Mouse (Mus musculus): ENCODE data around the gene Neu2. TPM values are rescaled to one million over a fixed set of nuclear protein-coding genes. Genes with fewer than 3 reads are reported as not detected.

The Neu2 gene
- polyA plus RNA-seq, 1 experiment from 2014 or later, result 0.13 TPM

GRCm38 (mm10) chr1:87553586-87553985 is 43.9 kb downstream of the Neu2 start:
- Histone ChIP-seq H3K9ac (replicated peaks; ENCODE audit: low read length) (no peak overlapping the region), H3K4me1 (ENCODE audit: control insufficient read depth, insufficient read depth, low read length) (no peaks in the 10 kb centered on the region), H3K36me3 (ENCODE audit: control insufficient read depth, insufficient read depth, low read length) (no peaks in the 10 kb centered on the region), H3K4me3 (replicated peaks; ENCODE audit: low read depth, low read length) (no peak overlapping the region), H3K27me3 (ENCODE audit: control insufficient read depth, insufficient read depth, low read length) (no peaks in the 10 kb centered on the region), H3K4me2 (ENCODE audit: low read length) (no peak overlapping the region), H3K9me3 (ENCODE audit: control insufficient read depth, low read length) (no peaks in the 10 kb centered on the region), H3K27ac (replicated peaks; ENCODE audit: low read depth, low read length) (no peak overlapping the region)
- DNase-seq (no peak), ATAC-seq (ENCODE audit: low FRiP score, low TSS enrichment) (no peak)
- WGBS, result 72% methylated on average over 1 of the region's 1 CpGs

DNA sequence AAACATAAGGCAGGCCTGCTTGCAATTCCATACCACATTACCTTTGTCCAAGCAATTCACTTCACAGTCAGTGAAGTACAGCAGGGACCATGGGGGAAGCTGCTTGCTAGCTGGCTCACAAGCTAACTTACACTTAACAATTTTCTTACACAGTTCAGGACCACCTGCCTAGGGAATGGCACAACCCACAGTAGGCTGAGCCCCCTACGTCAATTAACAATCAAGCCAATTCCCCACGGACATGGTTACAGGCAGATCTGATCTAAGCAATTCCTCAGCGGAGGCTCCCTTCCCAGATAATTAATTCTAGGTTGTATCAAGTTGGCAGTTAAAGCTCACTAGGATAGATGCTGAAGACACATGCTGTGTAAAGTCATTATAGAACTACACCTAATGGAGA is 53.3 kb downstream of the Neu2 start:
- ATAC-seq (ENCODE audit: low FRiP score, low TSS enrichment) (no peak), DNase-seq (peak; percentile 48)
- no peak overlapping the region for H3K4me3 ChIP-seq (replicated peaks; ENCODE audit: low read depth, low read length)
- no peak overlapping the region for H3K4me2 ChIP-seq (ENCODE audit: low read length)
- no peak overlapping the region for H3K9ac ChIP-seq (replicated peaks; ENCODE audit: low read length)
- H3K27me3 ChIP-seq (ENCODE audit: control insufficient read depth, insufficient read depth, low read length), result no peaks in the 10 kb centered on the region
- H3K36me3 ChIP-seq (ENCODE audit: control insufficient read depth, insufficient read depth, low read length), result no peaks in the 10 kb centered on the region
- WGBS, result 45% methylated on average over 3 of the region's 3 CpGs
- H3K27ac ChIP-seq (replicated peaks; ENCODE audit: low read depth, low read length), result no peak overlapping the region
- H3K9me3 ChIP-seq (ENCODE audit: control insufficient read depth, low read length), result no peaks in the 10 kb centered on the region
- no peaks in the 10 kb centered on the region for H3K4me1 ChIP-seq (ENCODE audit: control insufficient read depth, insufficient read depth, low read length)

- Histone ChIP-seq H3K9ac (replicated peaks; ENCODE audit: low read length) (no peak overlapping the region), H3K27ac (replicated peaks; ENCODE audit: low read depth, low read length) (no peak overlapping the region), H3K4me2 (ENCODE audit: low read length) (no peak overlapping the region), H3K4me3 (replicated peaks; ENCODE audit: low read depth, low read length) (no peak overlapping the region), H3K36me3 (ENCODE audit: control insufficient read depth, insufficient read depth, low read length) (no peaks in the 10 kb centered on the region), H3K9me3 (ENCODE audit: control insufficient read depth, low read length) (no peaks in the 10 kb centered on the region), H3K4me1 (ENCODE audit: control insufficient read depth, insufficient read depth, low read length) (no peaks in the 10 kb centered on the region), H3K27me3 (ENCODE audit: control insufficient read depth, insufficient read depth, low read length) (no peaks in the 10 kb centered on the region)
- no peak for ATAC-seq (ENCODE audit: low FRiP score, low TSS enrichment)
- DNase-seq, result no peak
- WGBS, result 93% methylated on average over 8 of the region's 8 CpGs
Measured at GRCm38 (mm10) chr1:87565760-87566159, 56.1 kb downstream of the Neu2 start.

DNA sequence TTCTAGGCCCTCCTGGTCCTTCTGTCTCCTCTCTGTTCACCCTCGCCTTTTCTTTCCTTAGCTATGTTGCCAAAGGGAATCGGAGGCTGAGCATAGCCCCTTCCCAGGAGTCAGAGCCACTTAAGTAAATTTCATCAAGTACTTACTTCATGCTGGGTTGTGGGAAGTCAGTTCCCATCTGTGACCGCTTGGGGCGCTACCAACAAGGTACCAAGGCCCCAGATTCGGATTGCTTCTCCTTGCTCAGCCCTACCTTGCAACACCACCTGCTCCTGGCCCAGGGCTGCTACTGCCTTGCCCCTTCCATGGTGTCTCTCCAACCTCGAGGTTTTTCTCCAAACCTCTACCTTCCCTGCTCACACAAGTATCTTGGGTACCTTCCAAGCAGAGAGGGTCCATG is 58.7 kb downstream of the Neu2 start:
- Histone ChIP-seq H3K4me2 (ENCODE audit: low read length) (no peak overlapping the region), H3K27me3 (ENCODE audit: control insufficient read depth, insufficient read depth, low read length) (no peaks in the 10 kb centered on the region), H3K36me3 (ENCODE audit: control insufficient read depth, insufficient read depth, low read length) (no peaks in the 10 kb centered on the region), H3K9ac (replicated peaks; ENCODE audit: low read length) (no peak overlapping the region), H3K4me1 (ENCODE audit: control insufficient read depth, insufficient read depth, low read length) (no peaks in the 10 kb centered on the region), H3K4me3 (replicated peaks; ENCODE audit: low read depth, low read length) (no peak overlapping the region), H3K9me3 (ENCODE audit: control insufficient read depth, low read length) (no peaks in the 10 kb centered on the region), H3K27ac (replicated peaks; ENCODE audit: low read depth, low read length) (no peak overlapping the region)
- ATAC-seq (ENCODE audit: low FRiP score, low TSS enrichment) (no peak), DNase-seq (no peak)
- WGBS, result 53% methylated on average over 6 of the region's 6 CpGs

DNA sequence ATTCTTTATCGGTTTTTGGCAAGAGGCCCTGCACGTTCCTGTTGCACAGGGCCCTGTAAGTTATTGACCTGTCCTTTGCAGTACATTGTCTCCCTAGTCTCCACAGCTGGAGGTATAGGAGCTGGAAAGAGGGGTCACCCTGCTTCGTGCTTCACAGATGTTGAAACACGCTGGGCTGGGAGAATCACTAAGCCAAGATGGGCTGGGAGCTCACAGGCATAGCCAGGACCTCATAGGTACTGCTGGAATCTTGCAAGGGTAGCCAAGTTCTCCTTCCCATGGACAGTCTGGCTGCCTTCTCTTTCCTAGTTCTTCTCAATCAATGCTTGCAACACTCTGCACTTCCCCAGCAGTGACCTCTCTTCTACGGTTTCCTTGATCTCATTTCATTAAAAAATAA is 63.6 kb downstream of the Neu2 start:
- Histone ChIP-seq H3K9ac (replicated peaks; ENCODE audit: low read length) (no peak overlapping the region), H3K36me3 (ENCODE audit: control insufficient read depth, insufficient read depth, low read length) (no peaks in the 10 kb centered on the region), H3K27me3 (ENCODE audit: control insufficient read depth, insufficient read depth, low read length) (no peaks in the 10 kb centered on the region), H3K4me3 (replicated peaks; ENCODE audit: low read depth, low read length) (no peak overlapping the region), H3K27ac (replicated peaks; ENCODE audit: low read depth, low read length) (no peak overlapping the region), H3K4me1 (ENCODE audit: control insufficient read depth, insufficient read depth, low read length) (peaks cover 8% of the 10 kb centered on the region), H3K9me3 (ENCODE audit: control insufficient read depth, low read length) (no peaks in the 10 kb centered on the region), H3K4me2 (ENCODE audit: low read length) (no peak overlapping the region)
- DNase-seq (no peak), ATAC-seq (ENCODE audit: low FRiP score, low TSS enrichment) (no peak)
- WGBS, result 80% methylated on average over 5 of the region's 5 CpGs

GRCm38 (mm10) chr1:87573800-87574215 is 64.1 kb downstream of the Neu2 start, which contains the start of gene Ngef:
Gene Ngef, minus strand, starts transcription at chr1:87573870.
- Histone ChIP-seq H3K27me3 (ENCODE audit: control insufficient read depth, insufficient read depth, low read length) (no peaks in the 10 kb centered on the region), H3K4me1 (ENCODE audit: control insufficient read depth, insufficient read depth, low read length) (peaks cover 8% of the 10 kb centered on the region), H3K27ac (replicated peaks; ENCODE audit: low read depth, low read length) (no peak within 1 kb of the TSS), H3K36me3 (ENCODE audit: control insufficient read depth, insufficient read depth, low read length) (no peaks in the 10 kb centered on the region), H3K9me3 (ENCODE audit: control insufficient read depth, low read length) (no peaks in the 10 kb centered on the region), H3K4me3 (replicated peaks; ENCODE audit: low read depth, low read length) (no peak within 1 kb of the TSS), H3K9ac (replicated peaks; ENCODE audit: low read length) (no peak within 1 kb of the TSS), H3K4me2 (ENCODE audit: low read length) (no peak within 1 kb of the TSS)
- WGBS, result 82% methylated on average over 6 of the region's 6 CpGs
- DNase-seq, result no peak
- peak; percentile 24; the same call in 1 of the 2 replicates for ATAC-seq (ENCODE audit: low FRiP score, low TSS enrichment)

DNA sequence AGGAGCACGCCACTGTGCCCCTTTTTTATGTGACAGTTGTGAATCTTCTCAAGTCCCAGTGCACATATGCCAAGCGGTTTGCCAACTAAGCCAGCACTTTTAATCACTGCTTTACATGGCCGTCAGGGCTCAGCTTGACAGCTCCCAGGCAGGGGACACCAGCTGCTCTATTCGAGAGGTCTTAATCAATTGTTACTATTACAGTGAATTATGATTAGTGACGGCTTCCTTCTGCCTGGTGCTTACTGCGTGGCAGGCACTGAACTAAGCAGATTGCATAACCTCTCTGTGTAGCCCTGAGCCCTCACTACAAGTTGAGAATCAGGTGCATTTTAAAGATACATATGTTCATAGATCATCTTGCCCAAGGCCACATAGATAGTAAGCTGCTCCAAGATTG is 64.7 kb downstream of the Neu2 start:
- Histone ChIP-seq H3K4me3 (replicated peaks; ENCODE audit: low read depth, low read length) (no peak overlapping the region), H3K4me1 (ENCODE audit: control insufficient read depth, insufficient read depth, low read length) (peaks cover 8% of the 10 kb centered on the region), H3K27ac (replicated peaks; ENCODE audit: low read depth, low read length) (no peak overlapping the region), H3K4me2 (ENCODE audit: low read length) (no peak overlapping the region), H3K36me3 (ENCODE audit: control insufficient read depth, insufficient read depth, low read length) (no peaks in the 10 kb centered on the region), H3K27me3 (ENCODE audit: control insufficient read depth, insufficient read depth, low read length) (no peaks in the 10 kb centered on the region), H3K9me3 (ENCODE audit: control insufficient read depth, low read length) (no peaks in the 10 kb centered on the region), H3K9ac (replicated peaks; ENCODE audit: low read length) (no peak overlapping the region)
- DNase-seq (peak; percentile 69), ATAC-seq (ENCODE audit: low FRiP score, low TSS enrichment) (peak; percentile 84)
- 19% methylated on average over 6 of the region's 6 CpGs for whole genome bisulfite sequencing

DNA sequence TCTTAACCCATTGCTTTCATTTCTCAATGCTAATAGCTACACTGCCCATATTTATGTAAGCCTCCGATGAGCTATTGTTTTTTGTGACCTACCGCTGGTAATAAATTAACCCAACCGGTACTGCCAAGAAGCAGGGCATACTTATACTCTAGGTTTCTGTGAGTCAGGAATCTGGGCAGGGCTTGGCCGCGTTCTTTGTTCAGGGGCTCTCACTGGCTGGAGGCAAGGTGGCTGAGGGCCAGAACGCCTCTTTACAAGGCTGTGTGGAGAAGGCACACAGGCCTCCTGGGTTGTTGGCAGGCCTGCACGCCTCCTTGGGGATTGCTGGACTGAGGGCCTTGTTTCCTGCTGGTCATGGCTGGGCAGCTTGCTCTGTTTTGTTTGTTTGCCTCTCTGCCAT is 65.1 kb downstream of the Neu2 start:
- Histone ChIP-seq H3K9ac (replicated peaks; ENCODE audit: low read length) (no peak overlapping the region), H3K27me3 (ENCODE audit: control insufficient read depth, insufficient read depth, low read length) (no peaks in the 10 kb centered on the region), H3K9me3 (ENCODE audit: control insufficient read depth, low read length) (no peaks in the 10 kb centered on the region), H3K4me3 (replicated peaks; ENCODE audit: low read depth, low read length) (no peak overlapping the region), H3K4me2 (ENCODE audit: low read length) (no peak overlapping the region), H3K36me3 (ENCODE audit: control insufficient read depth, insufficient read depth, low read length) (no peaks in the 10 kb centered on the region), H3K27ac (replicated peaks; ENCODE audit: low read depth, low read length) (peak overlapping the region; percentile 74), H3K4me1 (ENCODE audit: control insufficient read depth, insufficient read depth, low read length) (peaks cover 8% of the 10 kb centered on the region)
- ATAC-seq (ENCODE audit: low FRiP score, low TSS enrichment) (peak; percentile 40), DNase-seq (peak; percentile 68)
- WGBS, result 54% methylated on average over 7 of the region's 7 CpGs

DNA sequence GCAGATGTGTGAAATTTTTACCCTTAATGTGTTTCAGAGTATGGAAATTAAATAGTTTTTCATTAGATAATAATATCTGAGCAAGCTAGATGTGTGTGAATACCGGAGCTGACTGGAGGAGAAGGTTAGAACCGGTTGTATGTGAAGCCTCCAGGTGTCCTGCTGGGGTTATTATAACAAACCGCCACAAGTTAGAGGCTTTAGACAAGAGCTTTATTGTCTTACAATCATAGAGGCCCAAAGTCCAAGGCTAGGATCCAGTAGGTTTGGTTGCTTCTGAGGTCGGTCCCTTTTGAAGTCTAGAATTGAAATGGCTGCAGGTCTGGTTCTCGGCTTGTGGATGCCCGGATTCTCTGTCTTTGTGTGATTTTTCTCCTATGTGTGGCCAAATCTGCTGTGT is 69.3 kb downstream of the Neu2 start:
- Histone ChIP-seq H3K36me3 (ENCODE audit: control insufficient read depth, insufficient read depth, low read length) (no peaks in the 10 kb centered on the region), H3K4me2 (ENCODE audit: low read length) (no peak overlapping the region), H3K27ac (replicated peaks; ENCODE audit: low read depth, low read length) (no peak overlapping the region), H3K9ac (replicated peaks; ENCODE audit: low read length) (no peak overlapping the region), H3K4me3 (replicated peaks; ENCODE audit: low read depth, low read length) (no peak overlapping the region), H3K4me1 (ENCODE audit: control insufficient read depth, insufficient read depth, low read length) (peaks cover 8% of the 10 kb centered on the region), H3K27me3 (ENCODE audit: control insufficient read depth, insufficient read depth, low read length) (no peaks in the 10 kb centered on the region), H3K9me3 (ENCODE audit: control insufficient read depth, low read length) (no peaks in the 10 kb centered on the region)
- 87% methylated on average over 6 of the region's 6 CpGs for WGBS
- no peak for ATAC-seq (ENCODE audit: low FRiP score, low TSS enrichment)
- DNase-seq, result no peak

All from midbrain, embryonic 14.5 days (tissue).